Mouse (Mus musculus): Measurements from ENCODE around the gene H2al1m. TPM values are rescaled to one million over a fixed set of nuclear protein-coding genes. Genes with fewer than 3 reads are reported as not detected.
A peak's percentile ranks its signal among the peaks of the same experiment; 100 is the strongest.
"Not testable (repeated sequence)": the region's sequence is repeated elsewhere in the genome, so short reads cannot be mapped to it uniquely, and the experiment has no call there.

Gene H2al1m
- polyA plus RNA-seq, 2 experiments: not detected

DNA sequence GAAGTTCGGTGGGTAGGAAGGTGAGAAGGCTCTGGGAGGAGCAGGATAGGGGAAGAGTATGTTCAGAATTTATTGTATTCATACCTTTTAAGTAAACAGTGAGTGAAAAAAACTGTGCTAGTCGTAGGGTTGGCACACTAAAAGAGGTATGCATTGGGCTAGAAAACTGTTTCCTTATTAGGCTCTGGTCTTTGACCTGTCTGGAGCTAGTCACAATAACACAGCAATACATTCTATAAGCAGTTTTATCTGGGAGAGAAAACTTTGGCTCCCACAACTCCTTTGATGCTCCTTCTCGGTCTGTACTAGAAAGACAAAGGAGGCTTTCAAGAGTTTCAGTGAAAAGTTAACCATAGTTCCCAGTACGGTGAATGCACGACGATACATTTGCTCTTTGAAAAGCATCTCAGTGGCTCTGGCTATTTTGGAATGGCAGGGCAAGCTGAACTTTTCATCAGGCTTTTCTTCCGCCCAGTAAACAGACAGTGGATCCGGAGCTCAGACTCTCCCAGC, 11.6 kb upstream of the H2al1m start:
- Histone ChIP-seq H3K9ac (ENCODE audit: low read depth, low read length, severe bottlenecking) (0 out of 2 replicates have a peak overlapping the region, but pooled peaks have one; percentile 56), H3K4me3 (replicated peaks; ENCODE audit: low read length) (peak overlapping the region; percentile 55), H3K4me2 (replicated peaks; ENCODE audit: low read depth, low read length, severe bottlenecking) (peak overlapping the region; percentile 53), H3K27me3 (ENCODE audit: control insufficient read depth, insufficient read depth, low read length) (no peaks in the 10 kb centered on the region; the same call in 1 of the 2 replicates), H3K4me1 (ENCODE audit: control insufficient read depth, insufficient read depth, low read length) (no peaks in the 10 kb centered on the region), H3K9me3 (ENCODE audit: control insufficient read depth, low read length) (no peaks in the 10 kb centered on the region), H3K27ac (replicated peaks; ENCODE audit: low read depth, low read length) (no peak overlapping the region), H3K36me3 (ENCODE audit: control insufficient read depth, insufficient read depth, low read length) (no peaks in the 10 kb centered on the region)
- ATAC-seq (ENCODE audit: low FRiP score, low read depth) (no peak), DNase-seq (ENCODE audit: low spot score) (no peak)
- WGBS: 27% methylated on average over 8 of the region's 8 CpGs
- no peak for TF ChIP-seq POLR2A (IDR thresholded peaks at IDR 0.05; ENCODE audit: borderline replicate concordance, extremely low read depth, insufficient read depth, insufficient read length)

- Histone ChIP-seq H3K4me3 (replicated peaks; ENCODE audit: low read length) (peak within 1 kb of the TSS; percentile 55), H3K4me2 (replicated peaks; ENCODE audit: low read depth, low read length, severe bottlenecking) (peak within 1 kb of the TSS; percentile 53), H3K27ac (replicated peaks; ENCODE audit: low read depth, low read length) (no peak within 1 kb of the TSS), H3K9ac (ENCODE audit: low read depth, low read length, severe bottlenecking) (peak within 1 kb of the TSS; percentile 56), H3K27me3 (ENCODE audit: control insufficient read depth, insufficient read depth, low read length) (no peaks in the 10 kb centered on the region; the same call in 1 of the 2 replicates), H3K36me3 (ENCODE audit: control insufficient read depth, insufficient read depth, low read length) (no peaks in the 10 kb centered on the region), H3K4me1 (ENCODE audit: control insufficient read depth, insufficient read depth, low read length) (no peaks in the 10 kb centered on the region), H3K9me3 (ENCODE audit: control insufficient read depth, low read length) (no peaks in the 10 kb centered on the region)
- TF ChIP-seq POLR2A (IDR thresholded peaks at IDR 0.05; ENCODE audit: borderline replicate concordance, extremely low read depth, insufficient read depth, insufficient read length): no peak
- WGBS: 16% methylated on average over 36 of the region's 94 CpGs
- peak; percentile 70 for ATAC-seq (ENCODE audit: low FRiP score, low read depth)
- peak; percentile 30 for DNase-seq (ENCODE audit: low spot score)
Observed at GRCm38 (mm10) chrX:9272460-9273361, 10.9 kb upstream of the H2al1m start, which contains the start of gene Xk. Xk (plus strand) TSS chrX:9272756.

GRCm38 (mm10) chrX:9273377-9274002, 10.1 kb upstream of the H2al1m start:
- Histone ChIP-seq H3K9ac (ENCODE audit: low read depth, low read length, severe bottlenecking) (no peak overlapping the region), H3K4me2 (replicated peaks; ENCODE audit: low read depth, low read length, severe bottlenecking) (peak overlapping the region; percentile 53), H3K27ac (replicated peaks; ENCODE audit: low read depth, low read length) (no peak overlapping the region), H3K27me3 (ENCODE audit: control insufficient read depth, insufficient read depth, low read length) (no peaks in the 10 kb centered on the region; the same call in 1 of the 2 replicates), H3K4me3 (replicated peaks; ENCODE audit: low read length) (peak overlapping the region; percentile 55), H3K4me1 (ENCODE audit: control insufficient read depth, insufficient read depth, low read length) (no peaks in the 10 kb centered on the region), H3K36me3 (ENCODE audit: control insufficient read depth, insufficient read depth, low read length) (no peaks in the 10 kb centered on the region), H3K9me3 (ENCODE audit: control insufficient read depth, low read length) (no peaks in the 10 kb centered on the region)
- no peak for TF ChIP-seq POLR2A (IDR thresholded peaks at IDR 0.05; ENCODE audit: borderline replicate concordance, extremely low read depth, insufficient read depth, insufficient read length)
- 55% methylated on average over 12 of the region's 12 CpGs for WGBS
- no peak for ATAC-seq (ENCODE audit: low FRiP score, low read depth)
- DNase-seq (ENCODE audit: low spot score): no peak

DNA sequence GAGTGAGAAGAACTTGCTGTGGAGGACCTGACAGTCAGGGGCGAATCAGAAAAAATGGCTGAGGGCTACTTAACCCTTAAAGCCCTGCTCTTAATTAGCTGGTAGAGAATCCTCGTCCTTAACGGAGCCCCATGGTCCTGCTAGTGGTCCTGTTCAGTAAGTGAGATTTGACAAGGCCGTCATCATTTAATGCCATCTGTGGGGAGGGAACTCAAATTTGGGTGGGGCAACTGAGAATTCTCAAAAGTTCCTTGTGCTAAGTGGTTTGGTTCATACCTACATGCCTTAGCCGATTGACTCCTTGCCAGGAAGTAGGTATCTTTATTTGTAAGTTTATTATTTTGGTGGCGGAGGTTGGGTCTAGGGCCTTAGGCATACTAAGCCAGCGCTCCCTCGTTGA, 9.2 kb upstream of the H2al1m start:
- H3K27me3 ChIP-seq (ENCODE audit: control insufficient read depth, insufficient read depth, low read length): no peaks in the 10 kb centered on the region; the same call in 1 of the 2 replicates
- 61% methylated on average over 8 of the region's 8 CpGs for WGBS
- ATAC-seq (ENCODE audit: low FRiP score, low read depth): no peak
- H3K27ac ChIP-seq (replicated peaks; ENCODE audit: low read depth, low read length): no peak overlapping the region
- H3K9ac ChIP-seq (ENCODE audit: low read depth, low read length, severe bottlenecking): no peak overlapping the region
- DNase-seq (ENCODE audit: low spot score): no peak
- no peak overlapping the region for H3K4me2 ChIP-seq (replicated peaks; ENCODE audit: low read depth, low read length, severe bottlenecking)
- no peak overlapping the region for H3K4me3 ChIP-seq (replicated peaks; ENCODE audit: low read length)
- TF ChIP-seq POLR2A (IDR thresholded peaks at IDR 0.05; ENCODE audit: borderline replicate concordance, extremely low read depth, insufficient read depth, insufficient read length): no peak
- no peaks in the 10 kb centered on the region for H3K4me1 ChIP-seq (ENCODE audit: control insufficient read depth, insufficient read depth, low read length)
- no peaks in the 10 kb centered on the region for H3K9me3 ChIP-seq (ENCODE audit: control insufficient read depth, low read length)
- H3K36me3 ChIP-seq (ENCODE audit: control insufficient read depth, insufficient read depth, low read length): no peaks in the 10 kb centered on the region

DNA sequence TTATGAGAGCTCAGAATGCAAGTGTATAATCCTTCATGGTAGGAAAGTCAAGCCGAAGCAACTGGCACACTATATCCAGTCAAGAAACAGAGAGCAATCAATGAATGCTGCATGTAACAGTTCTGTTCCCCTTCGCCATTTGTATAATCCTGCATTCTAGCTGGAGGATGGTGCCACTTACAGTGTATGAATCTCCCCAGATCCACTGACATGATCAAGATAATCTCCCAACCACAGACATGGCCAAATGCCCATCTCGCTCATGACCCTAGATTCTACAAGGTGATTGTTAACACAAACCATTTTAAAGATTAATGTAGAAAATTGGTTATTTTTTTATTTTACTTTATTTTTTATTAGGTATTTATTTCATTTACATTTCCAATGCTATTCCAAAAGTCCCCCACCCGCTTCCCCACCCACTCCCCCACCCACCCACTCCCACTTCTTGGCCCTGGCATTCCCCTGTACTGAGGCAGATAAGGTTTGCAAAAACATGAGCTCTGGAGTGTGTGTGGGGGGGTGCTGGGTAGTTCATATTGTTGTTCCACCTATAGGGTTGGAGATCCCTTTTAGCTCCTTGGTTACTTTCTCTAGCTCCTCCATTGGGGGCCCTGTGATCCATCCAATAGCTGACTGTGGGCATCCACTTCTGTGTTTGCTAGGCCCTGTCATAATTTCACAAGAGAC, 9.7 kb downstream of the H2al1m start:
- 91% methylated on average over 3 of the region's 4 CpGs for WGBS
- H3K4me3 ChIP-seq (replicated peaks; ENCODE audit: low read length); H3K27ac ChIP-seq (replicated peaks; ENCODE audit: low read depth, low read length); DNase-seq (ENCODE audit: low spot score); H3K4me2 ChIP-seq (replicated peaks; ENCODE audit: low read depth, low read length, severe bottlenecking); ATAC-seq (ENCODE audit: low FRiP score, low read depth); H3K27me3 ChIP-seq (ENCODE audit: control insufficient read depth, insufficient read depth, low read length); H3K9me3 ChIP-seq (ENCODE audit: control insufficient read depth, low read length); H3K36me3 ChIP-seq (ENCODE audit: control insufficient read depth, insufficient read depth, low read length); H3K9ac ChIP-seq (ENCODE audit: low read depth, low read length, severe bottlenecking); H3K4me1 ChIP-seq (ENCODE audit: control insufficient read depth, insufficient read depth, low read length): not testable (repeated sequence)

Data from limb, embryonic 14.5 days (tissue).